Mouse (Mus musculus) hindbrain, embryonic 11.5 days (tissue): ENCODE measurements around the gene Ccl17. TPM values are rescaled to one million over a fixed set of nuclear protein-coding genes. Genes with fewer than 3 reads are reported as not detected.
A peak's percentile ranks its signal among the peaks of the same experiment; 100 is the strongest.

Experiments
- ATAC-seq: fragments of 200-750 bp; cut with Nextera tagmentation; 2 replicates; pipeline ENCODE4 v1.8.0; 2017; ENCODE audit warnings: mild to moderate bottlenecking, moderate TSS enrichment, moderate library complexity; ENCODE audit not compliant: low FRiP score
- DNase-seq: peaks from one replicate; pipeline ENCODE4 v3.0.0-alpha.2; 2015; ENCODE audit warnings: low spot score
- H3K27ac ChIP-seq: fragments of 300-500 bp; sonication (generic); 2 replicates; pipeline ENCODE4 v1.5.1; 2014; ENCODE audit warnings: mild to moderate bottlenecking, low read depth, low read length
- H3K27me3 ChIP-seq: fragments of 300-500 bp; sonication (generic); 2 replicates; pipeline ENCODE4 v1.6.1; 2014; ENCODE audit warnings: mild to moderate bottlenecking, low read length, moderate library complexity, mixed read lengths; ENCODE audit not compliant: control insufficient read depth, insufficient read depth
- H3K36me3 ChIP-seq: fragments of 300-500 bp; sonication (generic); 2 replicates; pipeline ENCODE4 v1.6.1; 2014; ENCODE audit warnings: mild to moderate bottlenecking, low read length, moderate library complexity, mixed read lengths; ENCODE audit not compliant: control insufficient read depth, insufficient read depth
- H3K4me1 ChIP-seq: fragments of 300-500 bp; sonication (generic); replicated peaks from 2 replicates; pipeline ENCODE4 v1.6.1; 2014; ENCODE audit warnings: low read length, mixed read lengths; ENCODE audit not compliant: control insufficient read depth, insufficient read depth
- H3K4me2 ChIP-seq: fragments of 300-500 bp; sonication (generic); replicated peaks from 2 replicates; pipeline ENCODE4 v1.6.1; 2014; ENCODE audit warnings: mild to moderate bottlenecking, low read depth, low read length
- H3K4me3 ChIP-seq: fragments of 300-500 bp; sonication (generic); 2 replicates; pipeline ENCODE4 v1.5.1; 2014; ENCODE audit warnings: low read depth, low read length
- H3K9ac ChIP-seq: fragments of 300-500 bp; sonication (generic); 2 replicates; pipeline ENCODE4 v1.6.1; 2014; ENCODE audit warnings: low read depth, low read length
- H3K9me3 ChIP-seq: fragments of 300-500 bp; sonication (generic); 2 replicates; pipeline ENCODE4 v1.6.1; 2016; ENCODE audit warnings: low read length; ENCODE audit not compliant: control insufficient read depth
- WGBS: fragments of 180-500 bp; shearing (Covaris S2); extraction: QIAGEN DNeasy Blood & Tissue Kit; methylation state at CpG from one replicate; pipeline ENCODE4 v1.1.7; 2014; 5-methylcytosine and 5-hydroxymethylcytosine counted together
- polyA plus RNA-seq: library from polyadenylated mRNA; unstranded; fragments of >200 nt; fragmentation: Nextera tagmentation; extraction: Ambion mirVana; gene quantifications from 2 replicates; pipeline ENCODE4 v1.2.1, GENCODE M21; 2014

Ccl17 gene
- polyA plus RNA-seq, 1 experiment from 2014 or later = not detected

DNA sequence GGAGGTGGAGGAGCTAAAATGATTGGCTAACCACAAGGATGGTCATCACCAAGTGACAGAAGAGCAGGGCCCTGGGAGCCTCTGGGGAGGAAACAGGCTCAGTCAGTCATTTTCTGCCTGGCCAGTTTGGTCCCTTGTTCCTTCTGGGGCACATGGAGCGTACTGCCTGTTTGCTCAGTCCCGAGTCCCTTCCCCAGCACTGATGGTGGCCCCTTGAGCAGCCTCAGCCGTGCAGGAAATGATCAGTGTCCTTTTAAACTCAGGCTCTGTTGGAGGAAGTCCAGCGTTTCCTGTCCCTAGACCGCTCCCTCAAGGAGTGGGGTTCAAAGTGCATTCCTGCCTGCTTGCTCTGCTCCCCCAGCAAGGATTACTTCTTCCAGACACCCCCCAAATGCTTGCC is 31.8 kb upstream of the Ccl17 start:
- no peaks in the 10 kb centered on the region for H3K9me3 ChIP-seq
- peak; percentile 11; the same call in 1 of the 2 replicates for ATAC-seq
- H3K4me1 ChIP-seq = peaks cover 4% of the 10 kb centered on the region
- H3K36me3 ChIP-seq = no peaks in the 10 kb centered on the region
- H3K27me3 ChIP-seq = no peaks in the 10 kb centered on the region
- H3K4me3 ChIP-seq = no peak overlapping the region
- 0 out of 2 replicates have a peak overlapping the region, but pooled peaks have one; percentile 7 for H3K9ac ChIP-seq
- H3K4me2 ChIP-seq = no peak overlapping the region
- WGBS = 62% methylated on average over 5 of the region's 5 CpGs
- no peak for DNase-seq
- peak overlapping the region; percentile 30; the same call in 1 of the 2 replicates for H3K27ac ChIP-seq

DNA sequence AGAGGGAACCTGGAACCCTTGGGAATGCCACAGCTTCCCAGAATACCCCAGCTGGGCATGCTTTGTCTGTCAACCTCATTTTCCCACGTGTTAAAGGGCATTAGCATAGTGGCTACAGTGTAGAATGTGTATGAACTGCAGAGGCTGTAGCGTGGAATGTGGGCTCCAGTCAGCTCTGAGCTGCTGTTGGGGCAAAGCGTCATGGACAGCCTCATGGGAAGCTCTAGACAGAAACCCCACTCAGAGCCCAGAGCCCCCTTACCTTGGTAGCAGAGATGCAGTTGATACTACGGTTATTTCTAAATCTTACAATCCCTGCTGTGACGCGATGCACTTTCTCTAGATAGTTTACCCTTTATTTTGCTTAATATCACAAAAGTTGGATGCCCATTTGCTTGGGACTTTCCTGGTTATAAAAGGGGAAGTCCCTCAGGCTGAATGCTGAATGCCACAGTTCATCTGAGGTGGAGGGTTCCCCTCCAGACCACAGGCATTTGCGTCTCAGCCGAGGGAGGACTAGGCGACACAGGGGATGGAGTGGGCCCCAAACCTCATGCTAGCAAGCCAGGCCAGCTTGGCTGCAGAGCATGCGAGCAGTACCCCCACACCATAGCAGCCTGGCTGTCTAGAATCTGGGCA is 31.2 kb upstream of the Ccl17 start:
- no peak overlapping the region for H3K9ac ChIP-seq
- no peaks in the 10 kb centered on the region; the same call in 1 of the 2 replicates for H3K4me1 ChIP-seq
- H3K4me3 ChIP-seq = no peak overlapping the region
- H3K9me3 ChIP-seq = no peaks in the 10 kb centered on the region
- no peaks in the 10 kb centered on the region for H3K27me3 ChIP-seq
- 75% methylated on average over 10 of the region's 10 CpGs for WGBS
- H3K4me2 ChIP-seq = no peak overlapping the region
- ATAC-seq (peak; percentile 50; the same call in 1 of the 2 replicates), DNase-seq (peak; percentile 19)
- no peaks in the 10 kb centered on the region for H3K36me3 ChIP-seq
- no peak overlapping the region for H3K27ac ChIP-seq

DNA sequence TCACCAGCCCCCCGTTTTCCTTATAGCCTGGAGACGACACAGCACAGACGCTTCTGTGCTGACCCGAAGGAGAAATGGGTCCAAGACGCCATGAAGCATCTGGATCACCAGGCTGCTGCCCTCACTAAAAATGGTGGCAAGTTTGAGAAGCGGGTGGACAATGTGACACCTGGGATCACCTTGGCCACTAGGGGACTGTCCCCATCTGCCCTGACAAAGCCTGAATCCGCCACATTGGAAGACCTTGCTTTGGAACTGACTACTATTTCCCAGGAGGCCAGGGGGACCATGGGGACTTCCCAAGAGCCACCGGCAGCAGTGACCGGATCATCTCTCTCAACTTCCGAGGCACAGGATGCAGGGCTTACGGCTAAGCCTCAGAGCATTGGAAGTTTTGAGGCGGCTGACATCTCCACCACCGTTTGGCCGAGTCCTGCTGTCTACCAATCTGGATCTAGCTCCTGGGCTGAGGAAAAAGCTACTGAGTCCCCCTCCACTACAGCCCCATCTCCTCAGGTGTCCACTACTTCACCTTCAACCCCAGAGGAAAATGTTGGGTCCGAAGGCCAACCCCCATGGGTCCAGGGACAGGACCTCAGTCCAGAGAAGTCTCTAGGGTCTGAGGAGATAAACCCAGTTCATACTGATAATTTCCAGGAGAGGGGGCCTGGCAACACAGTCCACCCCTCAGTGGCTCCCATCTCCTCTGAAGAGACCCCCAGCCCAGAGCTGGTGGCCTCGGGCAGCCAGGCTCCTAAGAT is 30.5 kb upstream of the Ccl17 start:
- Histone ChIP-seq H3K27me3 (no peaks in the 10 kb centered on the region), H3K4me2 (no peak overlapping the region), H3K4me3 (no peak overlapping the region), H3K9me3 (no peaks in the 10 kb centered on the region), H3K9ac (no peak overlapping the region), H3K36me3 (no peaks in the 10 kb centered on the region), H3K27ac (no peak overlapping the region), H3K4me1 (no peaks in the 10 kb centered on the region; the same call in 1 of the 2 replicates)
- DNase-seq = no peak
- WGBS = 95% methylated on average over 16 of the region's 16 CpGs
- no peak for ATAC-seq

DNA sequence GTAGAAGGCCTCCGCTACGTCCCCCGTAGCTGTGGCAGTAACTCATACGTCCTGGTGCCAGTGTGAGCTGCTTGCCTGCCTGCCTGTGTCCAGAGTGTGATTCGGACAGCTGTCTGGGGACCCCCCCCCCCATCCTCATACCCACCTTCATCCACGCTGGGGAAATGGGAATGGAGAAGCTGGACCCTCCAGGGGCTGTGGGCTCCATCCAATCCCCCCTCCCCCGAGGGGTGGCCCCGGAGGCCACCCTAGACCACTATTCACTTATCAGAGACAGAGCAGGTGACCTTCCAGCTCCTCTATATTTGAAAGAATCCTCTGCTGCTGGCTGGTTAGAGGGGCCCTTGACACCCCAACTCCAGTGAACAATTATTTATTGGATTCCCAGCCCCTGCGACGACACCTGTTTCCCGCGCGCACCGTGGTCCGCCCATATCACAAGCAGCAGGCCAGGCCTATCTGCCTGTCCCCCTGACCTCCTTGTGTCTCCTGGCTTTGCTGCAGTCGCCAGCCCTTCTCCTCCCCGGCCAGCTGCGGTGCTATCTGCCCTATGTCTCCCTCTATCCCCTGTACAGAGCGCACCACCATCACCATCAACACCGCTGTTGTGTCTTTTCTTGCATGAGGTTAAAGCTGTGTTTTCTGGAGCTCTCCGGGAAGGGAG is 29.6 kb upstream of the Ccl17 start:
- no peak for ATAC-seq
- no peak overlapping the region for H3K4me3 ChIP-seq
- WGBS = 79% methylated on average over 21 of the region's 21 CpGs
- H3K9ac ChIP-seq = no peak overlapping the region
- no peaks in the 10 kb centered on the region; the same call in 1 of the 2 replicates for H3K4me1 ChIP-seq
- no peaks in the 10 kb centered on the region for H3K9me3 ChIP-seq
- H3K36me3 ChIP-seq = no peaks in the 10 kb centered on the region
- no peak overlapping the region for H3K27ac ChIP-seq
- H3K4me2 ChIP-seq = no peak overlapping the region
- no peaks in the 10 kb centered on the region for H3K27me3 ChIP-seq
- DNase-seq = no peak

DNA sequence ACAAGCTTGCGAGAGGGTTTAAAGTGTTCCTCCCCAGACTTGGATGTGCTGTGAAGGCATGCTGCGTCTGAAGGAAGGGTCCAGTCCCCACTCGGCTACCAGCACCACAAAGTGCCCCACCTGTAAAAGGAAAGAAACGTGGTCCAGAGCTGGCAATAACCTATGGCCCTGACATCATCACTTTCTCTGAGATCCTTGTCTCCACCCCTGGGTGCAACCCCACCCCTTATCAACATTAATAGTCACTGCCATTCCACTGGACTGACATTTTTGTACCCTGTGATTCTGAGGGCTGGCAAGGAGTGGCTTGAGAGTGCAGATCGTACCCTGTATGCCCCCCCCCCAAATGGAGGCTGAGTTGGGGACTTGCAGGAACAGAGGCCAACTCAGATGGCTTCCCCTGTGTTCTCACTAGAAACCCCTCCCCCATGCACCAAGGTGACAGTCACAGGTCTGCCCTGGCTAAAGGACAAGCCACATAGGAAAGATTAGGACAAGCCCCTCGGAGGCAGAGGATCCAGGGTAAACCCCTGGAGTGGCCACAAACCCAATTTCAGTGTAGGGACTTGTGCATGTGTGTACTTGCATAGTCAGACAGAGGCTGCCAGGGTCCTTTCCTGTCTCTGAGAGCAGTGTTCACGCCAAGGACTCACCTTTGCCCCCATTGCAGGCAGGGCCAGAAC is 29.0 kb upstream of the Ccl17 start:
- Histone ChIP-seq H3K4me2 (no peak overlapping the region), H3K27me3 (no peaks in the 10 kb centered on the region), H3K9ac (no peak overlapping the region)

DNA sequence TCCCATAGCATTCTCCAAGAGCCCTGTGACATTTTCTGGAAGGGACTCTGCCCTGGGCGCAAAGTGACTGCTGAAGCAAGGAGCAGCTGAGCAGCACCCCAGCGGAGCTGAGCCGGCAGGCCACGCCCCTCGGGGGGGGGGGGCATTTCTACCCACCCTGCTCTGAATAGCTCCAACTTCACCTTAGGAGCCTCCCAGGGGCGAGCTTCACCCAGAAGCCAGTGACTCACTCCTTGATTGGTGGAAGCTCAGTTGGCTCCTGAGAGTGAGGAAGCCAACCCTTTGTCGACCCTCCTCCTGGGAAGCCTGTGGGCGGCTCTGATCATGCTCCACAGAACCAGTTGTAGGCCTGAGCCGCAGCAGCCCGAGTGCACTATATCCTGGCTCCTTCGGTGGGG is 28.4 kb upstream of the Ccl17 start:
- H3K9me3 ChIP-seq = no peaks in the 10 kb centered on the region
- H3K4me1 ChIP-seq = no peaks in the 10 kb centered on the region; the same call in 1 of the 2 replicates
- H3K36me3 ChIP-seq = no peaks in the 10 kb centered on the region
- 9% methylated on average over 11 of the region's 11 CpGs for WGBS
- H3K9ac ChIP-seq = no peak overlapping the region
- H3K27ac ChIP-seq = no peak overlapping the region
- ATAC-seq (no peak; the same call in 1 of the 2 replicates), DNase-seq (peak; percentile 17)
- H3K4me3 ChIP-seq = no peak overlapping the region
- no peaks in the 10 kb centered on the region for H3K27me3 ChIP-seq
- H3K4me2 ChIP-seq = no peak overlapping the region

More for the DNA sequence above, 29.0 kb upstream of the Ccl17 start:
- Histone ChIP-seq H3K9me3 (no peaks in the 10 kb centered on the region), H3K4me3 (no peak overlapping the region), H3K27ac (no peak overlapping the region), H3K36me3 (no peaks in the 10 kb centered on the region), H3K4me1 (no peaks in the 10 kb centered on the region; the same call in 1 of the 2 replicates)
- DNase-seq (no peak), ATAC-seq (no peak)
- WGBS = 61% methylated on average over 7 of the region's 7 CpGs

DNA sequence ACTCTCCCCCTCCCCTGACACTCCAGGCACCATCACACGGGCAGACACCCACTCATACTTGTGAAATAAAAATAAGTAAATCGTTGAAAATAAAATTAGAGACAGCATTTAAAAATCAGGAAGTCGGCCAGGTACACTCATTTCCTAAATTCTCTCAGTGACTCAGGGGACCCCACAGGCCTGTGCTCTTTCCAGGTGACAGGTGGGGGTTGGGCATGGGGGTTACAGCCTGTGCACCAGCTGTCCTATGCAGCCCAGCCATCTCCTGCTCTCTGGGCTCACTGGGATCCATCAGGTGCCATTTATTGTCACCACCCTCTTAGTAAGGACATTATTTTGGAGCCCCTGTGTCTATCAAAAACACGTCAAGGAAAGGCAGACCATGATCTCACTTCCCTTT is 26.4 kb upstream of the Ccl17 start:
- no peak overlapping the region for H3K27ac ChIP-seq
- H3K4me2 ChIP-seq = no peak overlapping the region
- ATAC-seq (no peak), DNase-seq (no peak)
- H3K36me3 ChIP-seq = no peaks in the 10 kb centered on the region
- no peaks in the 10 kb centered on the region for H3K9me3 ChIP-seq
- no peaks in the 10 kb centered on the region for H3K4me1 ChIP-seq
- H3K4me3 ChIP-seq = no peak overlapping the region
- 79% methylated on average over 4 of the region's 4 CpGs for WGBS
- H3K27me3 ChIP-seq = no peaks in the 10 kb centered on the region
- no peak overlapping the region for H3K9ac ChIP-seq

DNA sequence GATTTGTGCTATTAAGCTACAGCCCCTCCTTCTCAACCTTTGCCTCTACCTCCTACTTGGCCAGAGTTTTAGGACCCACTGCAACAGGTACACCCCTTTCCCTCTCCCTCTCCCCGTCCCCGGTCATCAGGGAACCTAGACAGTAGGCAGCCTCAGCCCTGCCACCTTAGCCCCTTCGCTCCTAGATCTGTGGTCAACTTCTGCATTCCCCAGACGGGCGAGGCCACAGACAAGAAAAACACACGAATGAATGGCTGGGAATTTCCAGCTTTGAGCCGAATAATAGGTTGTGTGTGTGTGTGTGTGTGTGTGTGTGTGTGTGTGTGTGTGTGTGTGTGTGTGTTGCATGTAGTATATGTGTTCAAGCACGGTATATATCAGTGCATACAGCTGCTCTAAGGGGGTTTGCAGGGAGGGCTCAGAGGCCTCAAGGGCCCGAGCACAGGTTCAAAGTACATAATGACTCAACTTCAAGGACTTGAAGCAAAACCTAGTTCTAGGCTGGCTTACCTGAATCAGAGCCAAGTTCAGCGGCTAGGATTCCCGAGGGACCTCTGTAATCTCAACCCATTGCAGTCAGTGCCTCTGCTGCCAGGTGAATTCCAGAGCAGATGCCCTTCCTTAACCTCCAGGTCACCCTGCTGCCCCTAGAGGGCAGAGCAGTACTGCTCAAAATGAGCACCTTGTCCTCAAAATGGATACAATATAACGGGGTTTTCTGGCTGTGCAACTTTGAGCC is 24.8 kb upstream of the Ccl17 start:
- ATAC-seq (no peak), DNase-seq (no peak)
- Histone ChIP-seq H3K4me2 (no peak overlapping the region), H3K4me1 (no peaks in the 10 kb centered on the region), H3K27ac (no peak overlapping the region), H3K4me3 (no peak overlapping the region), H3K9me3 (no peaks in the 10 kb centered on the region), H3K9ac (no peak overlapping the region), H3K27me3 (no peaks in the 10 kb centered on the region), H3K36me3 (no peaks in the 10 kb centered on the region)
- 70% methylated on average over 12 of the region's 12 CpGs for WGBS
